Mouse (Mus musculus) stomach, embryonic 16.5 days (tissue): ENCODE measurements around the gene Nap1l1. TPM values are rescaled to one million over a fixed set of nuclear protein-coding genes. Genes with fewer than 3 reads are reported as not detected.
A peak's percentile ranks its signal among the peaks of the same experiment; 100 is the strongest.

Experiments used
- ATAC-seq: fragments of 200-750 bp; cut with Nextera tagmentation; 2 replicates; pipeline ENCODE4 v1.8.0; 2017; ENCODE audit warnings: moderate number of reproducible peaks, moderate TSS enrichment; ENCODE audit not compliant: insufficient read depth, low FRiP score
- H3K27ac ChIP-seq: fragments of 300-500 bp; sonication (generic); 2 replicates; pipeline ENCODE4 v1.5.1; 2014; ENCODE audit warnings: low read length
- H3K27me3 ChIP-seq: fragments of 300-500 bp; sonication (generic); 2 replicates; pipeline ENCODE4 v1.6.1; 2014; ENCODE audit warnings: low read length, control low read depth, mixed read lengths; ENCODE audit not compliant: control insufficient read depth, insufficient read depth
- H3K36me3 ChIP-seq: fragments of 300-500 bp; sonication (generic); 2 replicates; pipeline ENCODE4 v1.6.1; 2014; ENCODE audit warnings: low read length; ENCODE audit not compliant: control insufficient read depth, insufficient read depth
- H3K4me1 ChIP-seq: fragments of 300-500 bp; sonication (generic); 2 replicates; pipeline ENCODE4 v1.6.1; 2014; ENCODE audit warnings: low read length, control low read depth, mixed read lengths; ENCODE audit not compliant: control insufficient read depth, insufficient read depth
- H3K4me2 ChIP-seq: fragments of 300-500 bp; sonication (generic); 2 replicates; pipeline ENCODE4 v1.6.1; 2014; ENCODE audit warnings: low read depth, low read length, mixed read lengths
- H3K4me3 ChIP-seq: fragments of 300-500 bp; sonication (generic); replicated peaks from 2 replicates; pipeline ENCODE4 v1.5.1; 2014; ENCODE audit warnings: mild to moderate bottlenecking, low read length
- H3K9ac ChIP-seq: fragments of 300-500 bp; sonication (generic); 2 replicates; pipeline ENCODE4 v1.6.1; 2014; ENCODE audit warnings: low read length
- H3K9me3 ChIP-seq: fragments of 300-500 bp; sonication (generic); replicated peaks from 2 replicates; pipeline ENCODE4 v1.6.1; 2016; ENCODE audit warnings: low read length, control low read depth; ENCODE audit not compliant: control insufficient read depth
- WGBS: fragments of 180-500 bp; shearing (Covaris S2); extraction: QIAGEN DNeasy Blood & Tissue Kit; methylation state at CpG from one replicate; pipeline ENCODE4 v1.1.7; 2014; 5-methylcytosine and 5-hydroxymethylcytosine counted together
- polyA plus RNA-seq: library from polyadenylated mRNA; unstranded; fragments of >200 nt; fragmentation: Nextera tagmentation; extraction: Ambion mirVana; gene quantifications from 2 replicates; pipeline ENCODE4 v1.2.1, GENCODE M21; 2015

Nap1l1 gene
- polyA plus RNA-seq, 1 experiment from 2014 or later, result 180 TPM

GRCm38 (mm10) chr10:111528283-111528682 is 55.3 kb downstream of the Nap1l1 start:
- Histone ChIP-seq H3K4me1 (peaks cover 15% of the 10 kb centered on the region; the same call in 1 of the 2 replicates), H3K27me3 (no peaks in the 10 kb centered on the region), H3K9me3 (no peaks in the 10 kb centered on the region), H3K36me3 (no peaks in the 10 kb centered on the region), H3K4me3 (no peak overlapping the region), H3K9ac (no peak overlapping the region), H3K4me2 (no peak overlapping the region), H3K27ac (no peak overlapping the region)
- peak; percentile 54; the same call in 1 of the 2 replicates for ATAC-seq
- 40% methylated on average over 4 of the region's 4 CpGs for WGBS

GRCm38 (mm10) chr10:111530398-111530797 is 57.4 kb downstream of the Nap1l1 start:
- H3K4me2 ChIP-seq, result no peak overlapping the region
- peak; percentile 58; the same call in 1 of the 2 replicates for ATAC-seq
- no peaks in the 10 kb centered on the region for H3K27me3 ChIP-seq
- WGBS, result 47% methylated on average over 7 of the region's 7 CpGs
- H3K4me1 ChIP-seq, result peaks cover 19% of the 10 kb centered on the region; the same call in 1 of the 2 replicates
- H3K27ac ChIP-seq, result no peak overlapping the region; the same call in 1 of the 2 replicates
- no peak overlapping the region for H3K9ac ChIP-seq
- no peaks in the 10 kb centered on the region for H3K36me3 ChIP-seq
- no peak overlapping the region for H3K4me3 ChIP-seq
- H3K9me3 ChIP-seq, result no peaks in the 10 kb centered on the region

- no peak for ATAC-seq
- H3K4me1 ChIP-seq, result peaks cover 10% of the 10 kb centered on the region
- no peaks in the 10 kb centered on the region for H3K27me3 ChIP-seq
- no peak overlapping the region for H3K27ac ChIP-seq
- H3K4me3 ChIP-seq, result no peak overlapping the region
- H3K4me2 ChIP-seq, result no peak overlapping the region
- 58% methylated on average over 8 of the region's 8 CpGs for WGBS
- no peaks in the 10 kb centered on the region for H3K36me3 ChIP-seq
- no peaks in the 10 kb centered on the region for H3K9me3 ChIP-seq
- H3K9ac ChIP-seq, result no peak overlapping the region
Observed at GRCm38 (mm10) chr10:111534691-111535090, 61.7 kb downstream of the Nap1l1 start.

- no peak overlapping the region for H3K27ac ChIP-seq
- no peaks in the 10 kb centered on the region for H3K9me3 ChIP-seq
- WGBS, result 71% methylated on average over 19 of the region's 19 CpGs
- H3K27me3 ChIP-seq, result no peaks in the 10 kb centered on the region
- H3K4me3 ChIP-seq, result no peak overlapping the region
- no peak overlapping the region; the same call in 1 of the 2 replicates for H3K9ac ChIP-seq
- no peaks in the 10 kb centered on the region for H3K36me3 ChIP-seq
- H3K4me1 ChIP-seq, result peaks cover 9% of the 10 kb centered on the region
- ATAC-seq, result no peak
- H3K4me2 ChIP-seq, result peak overlapping the region; percentile 40
Observed at GRCm38 (mm10) chr10:111537410-111537809, 64.4 kb downstream of the Nap1l1 start.

- H3K27ac ChIP-seq, result peak overlapping the region; percentile 72
- H3K4me3 ChIP-seq, result no peak overlapping the region
- no peaks in the 10 kb centered on the region for H3K27me3 ChIP-seq
- no peaks in the 10 kb centered on the region for H3K9me3 ChIP-seq
- ATAC-seq, result peak; percentile 54; the same call in 1 of the 2 replicates
- 30% methylated on average over 9 of the region's 9 CpGs for WGBS
- 0 out of 2 replicates have a peak overlapping the region, but pooled peaks have one; percentile 6 for H3K4me2 ChIP-seq
- no peaks in the 10 kb centered on the region for H3K36me3 ChIP-seq
- peaks cover 19% of the 10 kb centered on the region for H3K4me1 ChIP-seq
- H3K9ac ChIP-seq, result peak overlapping the region; percentile 19; the same call in 1 of the 2 replicates
Observed at GRCm38 (mm10) chr10:111539724-111540324, 66.8 kb downstream of the Nap1l1 start.

- Histone ChIP-seq H3K27ac (no peak overlapping the region), H3K4me1 (peaks cover 20% of the 10 kb centered on the region), H3K4me3 (no peak overlapping the region), H3K36me3 (no peaks in the 10 kb centered on the region), H3K9ac (no peak overlapping the region), H3K4me2 (no peak overlapping the region), H3K27me3 (no peaks in the 10 kb centered on the region), H3K9me3 (no peaks in the 10 kb centered on the region)
- ATAC-seq, result no peak
- 90% methylated on average over 9 of the region's 9 CpGs for WGBS
Observed at GRCm38 (mm10) chr10:111540678-111541077, 67.7 kb downstream of the Nap1l1 start.

- Histone ChIP-seq H3K4me2 (no peak overlapping the region), H3K9me3 (no peaks in the 10 kb centered on the region), H3K4me3 (no peak overlapping the region), H3K4me1 (peaks cover 20% of the 10 kb centered on the region), H3K36me3 (no peaks in the 10 kb centered on the region), H3K27me3 (no peaks in the 10 kb centered on the region), H3K9ac (no peak overlapping the region), H3K27ac (no peak overlapping the region; the same call in 1 of the 2 replicates)
- WGBS, result 80% methylated on average over 7 of the region's 7 CpGs
- ATAC-seq, result no peak
Observed at GRCm38 (mm10) chr10:111543106-111543505, 70.1 kb downstream of the Nap1l1 start.

- Histone ChIP-seq H3K9ac (no peak overlapping the region), H3K9me3 (no peaks in the 10 kb centered on the region), H3K27me3 (no peaks in the 10 kb centered on the region), H3K36me3 (no peaks in the 10 kb centered on the region), H3K27ac (peak overlapping the region; percentile 46), H3K4me3 (no peak overlapping the region), H3K4me2 (no peak overlapping the region), H3K4me1 (peaks cover 20% of the 10 kb centered on the region)
- WGBS, result 12% methylated on average over 7 of the region's 7 CpGs
- ATAC-seq, result peak; percentile 57
Observed at GRCm38 (mm10) chr10:111543781-111544260, 70.8 kb downstream of the Nap1l1 start.

- H3K27ac ChIP-seq, result peak overlapping the region; percentile 46
- H3K9me3 ChIP-seq, result no peaks in the 10 kb centered on the region
- H3K4me2 ChIP-seq, result no peak overlapping the region
- ATAC-seq, result no peak
- H3K4me3 ChIP-seq, result no peak overlapping the region
- H3K27me3 ChIP-seq, result no peaks in the 10 kb centered on the region
- WGBS, result 79% methylated on average over 4 of the region's 4 CpGs
- H3K36me3 ChIP-seq, result no peaks in the 10 kb centered on the region
- no peak overlapping the region for H3K9ac ChIP-seq
- peaks cover 20% of the 10 kb centered on the region for H3K4me1 ChIP-seq
Observed at GRCm38 (mm10) chr10:111544311-111544710, 71.3 kb downstream of the Nap1l1 start.
